Mouse (Mus musculus): ENCODE results near the gene Tex10. TPM values are rescaled to one million over a fixed set of nuclear protein-coding genes. Genes with fewer than 3 reads are reported as not detected.
"Not testable (repeated sequence)": the region's sequence is repeated elsewhere in the genome, so short reads cannot be mapped to it uniquely, and the experiment has no call there.

Gene Tex10
- polyA plus RNA-seq, 1 experiment from 2014 or later = 62.0 TPM

- peaks cover 15% of the 10 kb centered on the region; the same call in 1 of the 2 replicates for H3K4me1 ChIP-seq
- H3K27me3 ChIP-seq (ENCODE audit: insufficient read depth, poor library complexity, severe bottlenecking) = no peaks in the 10 kb centered on the region
- no peak overlapping the region for H3K4me3 ChIP-seq
- H3K9me3 ChIP-seq = no peaks in the 10 kb centered on the region
- 91% methylated on average over 2 of the region's 2 CpGs for WGBS
- H3K27ac ChIP-seq = no peak overlapping the region
- DNase-seq (ENCODE audit: low spot score) = no peak
- H3K36me3 ChIP-seq = peaks cover 43% of the 10 kb centered on the region
Observed at GRCm38 (mm10) chr4:48428054-48428453, 45.2 kb downstream of the Tex10 start.

- Histone ChIP-seq H3K4me1 (peaks cover 15% of the 10 kb centered on the region; the same call in 1 of the 2 replicates), H3K9me3 (no peaks in the 10 kb centered on the region), H3K36me3 (peaks cover 41% of the 10 kb centered on the region), H3K27ac (no peak overlapping the region), H3K4me3 (no peak overlapping the region), H3K27me3 (ENCODE audit: insufficient read depth, poor library complexity, severe bottlenecking) (no peaks in the 10 kb centered on the region)
- DNase-seq (ENCODE audit: low spot score) = no peak
- 37% methylated on average over 3 of the region's 3 CpGs for WGBS
Observed at GRCm38 (mm10) chr4:48427413-48427812, 45.8 kb downstream of the Tex10 start.

- H3K4me3 ChIP-seq = no peak overlapping the region
- no peaks in the 10 kb centered on the region for H3K27me3 ChIP-seq (ENCODE audit: insufficient read depth, poor library complexity, severe bottlenecking)
- H3K36me3 ChIP-seq = peaks cover 31% of the 10 kb centered on the region
- DNase-seq (ENCODE audit: low spot score) = no peak
- WGBS = 55% methylated on average over 2 of the region's 2 CpGs
- peaks cover 3% of the 10 kb centered on the region; the same call in 1 of the 2 replicates for H3K9me3 ChIP-seq
- H3K27ac ChIP-seq = no peak overlapping the region
- peaks cover 24% of the 10 kb centered on the region; the same call in 1 of the 2 replicates for H3K4me1 ChIP-seq
Observed at GRCm38 (mm10) chr4:48423738-48424137, 49.5 kb downstream of the Tex10 start.

- 97% methylated on average over 1 of the region's 1 CpGs for WGBS
- peaks cover 23% of the 10 kb centered on the region; the same call in 1 of the 2 replicates for H3K4me1 ChIP-seq
- peaks cover 28% of the 10 kb centered on the region for H3K36me3 ChIP-seq
- peaks cover 3% of the 10 kb centered on the region; the same call in 1 of the 2 replicates for H3K9me3 ChIP-seq
- no peak overlapping the region for H3K4me3 ChIP-seq
- H3K27ac ChIP-seq = no peak overlapping the region
- DNase-seq (ENCODE audit: low spot score) = no peak
- H3K27me3 ChIP-seq (ENCODE audit: insufficient read depth, poor library complexity, severe bottlenecking) = no peaks in the 10 kb centered on the region
Observed at GRCm38 (mm10) chr4:48422633-48423032, 50.6 kb downstream of the Tex10 start.

- Histone ChIP-seq H3K36me3 (peaks cover 26% of the 10 kb centered on the region), H3K4me3 (no peak overlapping the region), H3K27me3 (ENCODE audit: insufficient read depth, poor library complexity, severe bottlenecking) (no peaks in the 10 kb centered on the region), H3K4me1 (peaks cover 27% of the 10 kb centered on the region), H3K27ac (no peak overlapping the region), H3K9me3 (peaks cover 3% of the 10 kb centered on the region; the same call in 1 of the 2 replicates)
- WGBS = 90% methylated on average over 8 of the region's 8 CpGs
- no peak for DNase-seq (ENCODE audit: low spot score)
Observed at GRCm38 (mm10) chr4:48418831-48419468, 54.3 kb downstream of the Tex10 start.

- H3K27me3 ChIP-seq (ENCODE audit: insufficient read depth, poor library complexity, severe bottlenecking) = no peaks in the 10 kb centered on the region
- no peak for DNase-seq (ENCODE audit: low spot score)
- 82% methylated on average over 10 of the region's 10 CpGs for WGBS
- H3K9me3 ChIP-seq = peaks cover 3% of the 10 kb centered on the region; the same call in 1 of the 2 replicates
- H3K4me3 ChIP-seq = no peak overlapping the region
- peaks cover 28% of the 10 kb centered on the region for H3K4me1 ChIP-seq
- H3K36me3 ChIP-seq = peaks cover 10% of the 10 kb centered on the region
- H3K27ac ChIP-seq = peak overlapping the region; percentile 37; the same call in 1 of the 2 replicates
Observed at GRCm38 (mm10) chr4:48415838-48416335, 57.4 kb downstream of the Tex10 start.

- no peaks in the 10 kb centered on the region for H3K27me3 ChIP-seq (ENCODE audit: insufficient read depth, poor library complexity, severe bottlenecking)
- no peaks in the 10 kb centered on the region for H3K9me3 ChIP-seq
- no peak overlapping the region for H3K27ac ChIP-seq
- H3K36me3 ChIP-seq = no peaks in the 10 kb centered on the region
- peaks cover 24% of the 10 kb centered on the region for H3K4me1 ChIP-seq
- 80% methylated on average over 8 of the region's 8 CpGs for WGBS
- H3K4me3 ChIP-seq = no peak overlapping the region
- no peak for DNase-seq (ENCODE audit: low spot score)
Observed at GRCm38 (mm10) chr4:48413473-48413872, 59.8 kb downstream of the Tex10 start.

- no peak for DNase-seq (ENCODE audit: low spot score)
- WGBS = 31% methylated on average over 18 of the region's 18 CpGs
- H3K27ac ChIP-seq = peak overlapping the region; percentile 64; the same call in 1 of the 2 replicates
- no peaks in the 10 kb centered on the region for H3K36me3 ChIP-seq
- peak overlapping the region; percentile 49 for H3K4me3 ChIP-seq
- no peaks in the 10 kb centered on the region for H3K27me3 ChIP-seq (ENCODE audit: insufficient read depth, poor library complexity, severe bottlenecking)
- peaks cover 22% of the 10 kb centered on the region for H3K4me1 ChIP-seq
- no peaks in the 10 kb centered on the region for H3K9me3 ChIP-seq
Observed at GRCm38 (mm10) chr4:48407350-48408039, 65.8 kb downstream of the Tex10 start.

- WGBS = 88% methylated on average over 10 of the region's 10 CpGs
- not testable (repeated sequence) for DNase-seq (ENCODE audit: low spot score); H3K9me3 ChIP-seq; H3K36me3 ChIP-seq; H3K27me3 ChIP-seq (ENCODE audit: insufficient read depth, poor library complexity, severe bottlenecking); H3K27ac ChIP-seq; H3K4me3 ChIP-seq
- H3K4me1 ChIP-seq = peaks cover 22% of the 10 kb centered on the region
Observed at GRCm38 (mm10) chr4:48405724-48406491, 67.4 kb downstream of the Tex10 start.

- H3K4me1 ChIP-seq = peaks cover 22% of the 10 kb centered on the region
- no peak for DNase-seq (ENCODE audit: low spot score)
- peak overlapping the region; percentile 79 for H3K27ac ChIP-seq
- WGBS = 48% methylated on average over 16 of the region's 16 CpGs
- H3K9me3 ChIP-seq = no peaks in the 10 kb centered on the region
- no peak overlapping the region for H3K4me3 ChIP-seq
- H3K36me3 ChIP-seq = no peaks in the 10 kb centered on the region
- H3K27me3 ChIP-seq (ENCODE audit: insufficient read depth, poor library complexity, severe bottlenecking) = no peaks in the 10 kb centered on the region
Observed at GRCm38 (mm10) chr4:48403066-48403640, 70.1 kb downstream of the Tex10 start.

- Histone ChIP-seq H3K27ac (no peak overlapping the region), H3K36me3 (no peaks in the 10 kb centered on the region; the same call in 1 of the 2 replicates), H3K4me1 (no peaks in the 10 kb centered on the region), H3K9me3 (no peaks in the 10 kb centered on the region), H3K4me3 (no peak overlapping the region), H3K27me3 (ENCODE audit: insufficient read depth, poor library complexity, severe bottlenecking) (no peaks in the 10 kb centered on the region)
- DNase-seq (ENCODE audit: low spot score) = no peak
- 90% methylated on average over 3 of the region's 3 CpGs for WGBS
Observed at GRCm38 (mm10) chr4:48396949-48397348, 76.3 kb downstream of the Tex10 start.

GRCm38 (mm10) chr4:48382506-48382905 is 90.8 kb downstream of the Tex10 start:
- Histone ChIP-seq H3K27me3 (ENCODE audit: insufficient read depth, poor library complexity, severe bottlenecking) (no peaks in the 10 kb centered on the region), H3K27ac (no peak overlapping the region), H3K9me3 (no peaks in the 10 kb centered on the region), H3K4me3 (no peak overlapping the region), H3K4me1 (no peaks in the 10 kb centered on the region), H3K36me3 (no peaks in the 10 kb centered on the region)
- DNase-seq (ENCODE audit: low spot score) = no peak
- WGBS = 80% methylated on average over 5 of the region's 5 CpGs
